Mouse (Mus musculus) lung, adult 18-20 months (tissue): ENCODE measurements around the gene Syn3.

Experiments
- DNase-seq, 2 experiments: peaks; one replicate each; pipeline ENCODE4 v3.0.0; 2022; ENCODE audit warnings: mixed read lengths in 2 of 2

Gene Syn3

DNA sequence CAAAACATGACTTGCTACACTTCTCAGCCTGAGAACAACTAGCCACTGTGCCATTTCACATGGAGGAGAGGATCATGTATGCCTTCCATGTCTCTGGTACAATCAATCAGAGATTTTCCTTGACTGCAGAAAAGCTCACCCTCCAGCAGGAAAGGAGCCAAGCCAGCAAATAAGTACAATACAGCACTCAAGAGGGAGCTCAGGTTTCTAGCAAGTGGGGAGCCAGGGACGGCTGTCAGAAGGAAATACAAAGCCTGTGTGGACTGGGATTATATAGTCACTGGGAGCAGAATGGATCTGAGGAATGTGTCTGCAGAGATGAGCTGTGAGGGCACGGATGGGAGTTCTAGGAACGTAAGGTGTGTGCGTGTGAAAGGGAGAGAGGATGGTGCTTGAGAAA, 304.0 kb downstream of the Syn3 start:
- DNase-seq = peak; percentile 47 to 62

DNA sequence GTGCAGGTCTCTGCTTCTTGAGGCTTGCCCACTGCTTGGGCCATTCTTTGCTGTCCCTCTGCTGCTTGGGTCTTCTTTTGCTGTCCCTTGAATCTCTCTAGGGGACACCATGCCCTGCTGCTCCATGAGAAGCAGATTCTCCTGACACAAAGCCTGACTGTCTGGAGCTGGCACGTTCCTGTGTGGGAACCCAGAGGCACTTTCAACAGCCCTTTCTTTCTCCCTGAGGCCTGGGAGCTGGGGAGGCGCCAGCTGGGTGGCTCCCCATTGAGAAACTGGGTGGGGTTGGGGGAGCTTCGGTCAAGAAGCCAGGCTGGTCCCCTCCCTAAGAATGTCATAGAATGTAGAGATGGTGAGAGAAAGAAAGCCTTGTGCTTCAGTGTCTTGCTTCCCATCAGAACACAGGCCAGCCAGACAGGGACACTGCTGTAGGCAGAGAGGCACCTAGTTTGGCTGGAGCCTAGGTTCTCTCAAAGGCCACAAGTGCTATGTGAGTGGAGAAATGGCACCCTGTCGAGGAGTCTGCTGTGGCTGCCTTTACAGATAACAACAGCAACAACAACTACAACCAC, 304.7 kb downstream of the Syn3 start:
- no peak for DNase-seq

DNA sequence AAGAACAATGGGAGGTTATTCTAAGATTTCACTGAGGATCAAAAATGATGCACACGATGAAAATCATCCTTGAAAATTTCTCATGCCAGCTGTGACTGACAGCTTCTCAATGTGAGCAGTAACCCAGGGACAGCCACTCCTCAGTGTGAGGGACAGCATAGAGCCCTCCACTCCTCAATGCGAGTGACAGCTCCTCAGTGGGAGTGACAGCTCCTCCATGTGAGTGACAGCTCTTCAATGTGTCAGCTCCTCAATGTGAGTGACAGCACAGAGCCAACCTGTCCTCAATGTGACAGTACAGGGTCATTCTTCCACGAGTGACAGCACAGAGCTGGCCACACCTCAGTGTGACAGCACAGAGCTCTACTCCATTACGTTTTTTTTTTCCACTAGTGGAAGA, 310.1 kb downstream of the Syn3 start:
- DNase-seq = no peak

DNA sequence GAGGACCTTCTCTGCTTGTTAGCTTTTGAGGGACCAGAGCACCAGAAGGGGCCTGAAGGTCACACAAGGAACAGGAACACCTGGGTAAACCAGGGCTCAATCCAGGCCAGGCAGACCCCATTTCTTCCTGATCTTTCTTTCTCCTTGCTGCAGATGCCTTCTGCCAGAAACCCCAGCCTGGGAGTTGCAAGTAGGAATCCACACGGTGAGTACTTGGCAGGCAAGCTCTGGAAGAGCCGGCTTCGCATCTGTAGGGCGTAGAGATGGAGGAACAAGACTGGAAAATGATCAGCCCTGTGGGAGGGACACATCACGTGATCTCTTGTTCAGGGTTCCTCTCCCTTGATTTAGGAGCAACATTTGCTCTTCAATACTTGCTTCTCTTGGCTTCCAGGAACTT, 310.8 kb downstream of the Syn3 start:
- DNase-seq = no peak

DNA sequence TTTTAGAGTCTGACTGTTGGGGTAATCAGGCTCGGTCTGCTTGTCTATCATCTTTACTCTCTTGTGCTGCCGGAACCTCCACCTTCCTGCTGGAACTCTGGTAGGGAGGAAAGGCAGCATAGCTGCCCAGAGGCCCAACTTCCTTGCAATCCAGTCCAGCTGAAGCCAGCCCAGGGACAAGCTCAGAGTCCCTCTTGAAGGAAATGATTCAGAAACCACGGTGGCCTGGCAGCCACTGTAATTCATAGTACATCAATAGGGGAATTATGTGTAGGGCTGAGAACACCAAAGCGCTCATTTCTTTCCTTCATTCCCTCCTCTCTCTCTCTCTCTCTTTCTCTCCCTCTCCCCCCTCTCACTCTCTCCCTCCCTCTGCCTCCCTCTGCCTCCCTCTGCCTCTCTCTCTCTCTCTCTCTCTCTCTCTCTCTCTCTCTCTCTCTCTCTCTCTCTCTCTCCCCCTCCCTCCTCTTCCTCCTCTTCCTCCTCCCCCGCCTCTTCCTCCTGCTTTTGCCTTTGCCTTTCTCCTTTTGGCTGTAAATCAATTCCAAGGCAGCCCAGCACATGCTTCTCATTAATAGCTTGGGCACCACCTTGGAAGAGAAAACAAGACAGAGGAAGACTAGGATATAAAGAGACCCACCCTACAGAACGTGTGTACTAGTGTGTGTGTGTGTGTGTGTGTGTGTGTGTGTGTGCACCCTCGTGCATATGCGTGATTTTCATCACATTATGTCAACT, 315.4 kb downstream of the Syn3 start:
- peak; percentile 28 to 43 for DNase-seq

DNA sequence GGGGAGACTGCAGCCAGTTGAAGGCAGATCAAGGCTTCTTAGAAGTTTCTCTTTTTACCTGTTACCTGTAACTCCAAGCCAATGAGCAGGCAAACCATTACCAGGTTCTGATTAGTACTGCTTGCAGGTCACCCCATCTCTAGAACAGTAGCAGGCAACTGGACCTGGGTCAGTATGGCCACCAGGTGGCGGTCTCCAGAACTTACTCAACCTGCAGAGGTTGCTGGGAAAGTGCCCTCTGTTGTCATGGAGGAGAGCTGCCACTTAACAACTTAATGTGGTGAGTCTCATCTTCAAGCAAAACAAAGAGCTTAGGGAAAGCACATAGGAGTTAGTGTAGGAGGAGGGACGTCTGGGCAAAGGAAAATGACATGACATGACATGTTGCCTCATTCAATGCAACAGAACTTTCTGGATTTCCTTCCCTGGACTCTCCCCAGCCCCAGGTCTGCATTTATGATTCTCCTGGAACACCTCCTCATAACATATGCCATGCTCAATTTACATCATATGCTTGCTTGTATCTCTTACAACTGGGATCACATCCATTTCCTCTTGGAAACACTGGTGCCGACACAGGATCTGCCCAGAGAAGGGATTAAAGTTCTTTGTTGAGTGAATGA, 316.4 kb downstream of the Syn3 start:
- peak; percentile 78 to 87 for DNase-seq

DNA sequence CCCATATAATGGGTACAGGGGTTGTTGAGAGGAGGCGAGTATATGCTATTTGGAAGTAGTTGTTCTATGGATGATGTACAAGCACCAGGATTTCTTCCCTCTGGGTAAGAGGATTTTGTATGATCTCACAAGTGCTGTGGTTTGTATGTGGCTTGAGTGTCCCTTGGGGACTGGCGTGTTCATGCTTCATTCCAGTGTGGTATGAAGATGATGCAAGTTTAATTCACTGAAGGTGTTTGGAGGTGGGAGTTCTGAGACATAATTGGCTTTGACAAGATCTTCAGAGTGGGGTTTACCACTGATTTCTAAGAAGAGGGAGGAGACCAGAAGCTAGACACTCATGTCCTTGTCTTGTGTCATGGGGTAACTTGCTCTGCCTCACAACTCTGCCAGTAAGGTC, 322.3 kb downstream of the Syn3 start:
- no peak for DNase-seq

DNA sequence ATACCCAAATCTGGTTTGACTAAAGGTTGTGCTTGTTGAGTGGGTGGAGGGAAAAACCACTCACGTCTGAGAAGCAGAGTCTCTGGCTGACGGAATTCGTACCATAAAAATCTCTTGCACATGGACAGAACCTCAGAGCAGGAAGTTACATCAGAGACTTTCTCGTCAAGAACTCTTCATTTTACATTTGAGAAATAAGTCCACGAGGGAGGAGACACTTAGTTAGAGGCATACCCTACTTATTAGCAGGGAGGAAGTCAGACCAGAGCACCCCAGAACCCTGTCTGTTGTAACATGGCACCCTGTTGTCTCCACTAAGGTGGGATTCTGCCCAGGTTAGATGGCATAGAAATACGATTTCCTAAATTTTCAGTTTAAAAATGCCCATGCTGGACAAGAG, 324.7 kb downstream of the Syn3 start:
- DNase-seq = no peak

DNA sequence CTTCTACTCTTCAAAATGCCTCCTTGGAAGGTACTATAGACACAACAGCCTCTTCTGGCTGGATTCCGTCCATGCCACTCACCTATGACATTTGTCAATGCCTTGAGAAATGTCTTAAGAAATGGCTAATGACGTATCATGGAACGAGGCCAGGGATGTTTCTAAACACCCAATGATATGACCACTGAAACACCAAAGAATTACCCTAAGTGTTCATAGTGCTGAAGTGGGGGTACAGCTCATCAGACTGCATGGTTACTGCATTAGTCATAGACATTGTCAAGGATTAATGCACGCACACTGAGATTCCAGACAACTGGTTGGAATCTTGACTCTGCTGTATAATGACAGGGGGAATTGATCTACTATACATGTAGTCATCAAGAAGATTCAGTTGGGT, 325.4 kb downstream of the Syn3 start:
- no peak for DNase-seq

DNA sequence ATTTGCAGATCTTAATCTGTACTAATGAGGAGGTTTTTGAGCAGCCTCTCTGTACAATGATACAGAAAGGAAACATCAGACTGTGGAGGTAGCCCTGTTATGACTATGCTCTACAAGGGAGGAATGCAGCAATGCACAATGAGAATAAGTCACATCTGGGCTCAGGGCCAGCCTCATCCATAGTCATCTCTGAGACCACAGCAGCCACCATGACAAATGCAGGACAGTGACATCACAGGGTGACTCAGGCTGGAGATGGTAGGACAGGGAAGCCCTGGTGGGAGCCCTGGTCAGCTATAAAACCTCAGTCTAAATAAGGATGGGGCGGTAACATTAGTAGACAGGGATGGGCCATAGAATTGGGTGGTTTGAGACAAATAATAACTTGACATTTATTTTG, 327.4 kb downstream of the Syn3 start:
- no peak for DNase-seq

DNA sequence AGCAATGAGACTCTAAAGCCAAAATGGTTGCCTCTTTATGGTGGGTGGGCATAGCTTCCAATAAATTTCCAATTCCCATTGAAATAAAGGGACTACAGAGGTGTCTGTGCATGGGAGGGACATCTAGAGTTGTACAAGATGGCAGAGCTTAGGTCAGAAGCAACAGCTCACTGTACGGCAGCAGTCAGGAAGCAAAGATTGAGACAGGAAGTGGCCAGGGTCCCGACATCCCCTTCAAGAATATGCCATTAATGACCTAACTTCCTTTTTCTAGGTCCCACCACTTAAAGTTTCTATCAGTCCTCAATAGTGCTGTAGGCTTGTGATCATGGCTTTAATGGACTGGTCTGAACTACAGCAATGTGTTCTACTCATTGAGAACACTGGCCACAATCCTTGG, 330.6 kb downstream of the Syn3 start:
- no peak for DNase-seq

DNA sequence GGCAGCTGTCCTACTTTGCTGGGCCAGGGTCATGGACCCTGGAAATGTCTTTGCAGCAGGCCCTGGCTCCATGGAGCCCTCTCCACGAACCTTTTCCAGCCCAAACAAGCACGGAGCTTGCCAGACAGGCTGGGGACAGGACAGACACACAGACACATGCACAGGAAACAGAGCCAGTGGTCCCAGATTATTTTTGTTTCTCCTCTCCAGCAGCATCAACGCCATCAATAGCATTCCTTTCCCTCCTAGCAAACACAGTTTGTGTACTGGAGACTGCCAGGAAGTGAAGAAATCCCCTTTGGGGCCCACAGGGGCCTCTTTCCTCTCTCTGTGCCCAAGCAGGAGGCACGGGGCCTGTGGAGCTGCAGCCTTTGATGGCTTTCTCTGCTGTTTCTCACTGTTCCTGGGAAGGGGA, 331.8 kb downstream of the Syn3 start:
- DNase-seq = peak; percentile 50 to 56

DNA sequence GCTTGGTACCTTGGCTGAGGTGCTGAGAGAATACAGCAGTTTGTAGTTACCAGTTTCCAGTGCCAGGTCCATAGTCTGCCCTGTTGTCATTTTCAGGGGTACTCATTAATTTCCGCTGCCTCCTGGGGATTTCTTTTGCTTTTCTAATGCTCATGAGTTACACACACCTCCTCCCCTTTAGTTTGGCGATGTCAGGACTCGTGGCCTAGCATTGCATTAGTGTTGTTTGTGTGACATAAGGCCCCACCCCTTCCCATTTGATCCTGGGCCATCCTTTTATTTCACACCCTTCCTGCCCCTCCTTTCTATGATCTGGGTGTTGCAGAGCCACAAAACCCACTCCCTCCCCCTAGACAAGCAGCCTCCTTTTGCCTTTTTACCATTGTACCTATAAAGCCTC, 334.6 kb downstream of the Syn3 start:
- peak; percentile 48 to 68 for DNase-seq

DNA sequence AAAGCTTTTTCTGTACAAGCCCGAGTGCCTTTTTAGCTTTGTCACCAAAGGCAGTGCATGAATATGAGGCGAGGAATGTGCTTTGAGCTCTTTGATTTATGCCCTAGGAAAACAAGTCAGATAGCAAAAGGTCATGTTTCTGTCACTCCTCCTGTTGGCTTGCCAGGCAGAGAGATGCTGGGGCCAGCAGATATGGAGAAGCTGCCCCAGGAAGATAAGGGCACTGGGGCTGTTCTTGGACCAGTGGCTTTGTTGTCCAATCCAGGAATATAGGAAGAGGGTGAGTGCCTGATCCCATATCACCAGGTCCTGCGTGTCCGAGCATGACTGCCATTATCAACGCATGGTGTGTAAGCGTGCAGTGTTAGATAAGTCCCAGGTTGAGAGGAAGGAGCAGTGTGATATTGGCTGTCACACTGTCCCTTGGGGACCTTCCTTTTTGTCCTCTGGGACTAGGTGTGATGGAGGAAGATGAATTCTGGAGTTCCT, 336.9 kb downstream of the Syn3 start:
- DNase-seq = peak; percentile 34 to 57

DNA sequence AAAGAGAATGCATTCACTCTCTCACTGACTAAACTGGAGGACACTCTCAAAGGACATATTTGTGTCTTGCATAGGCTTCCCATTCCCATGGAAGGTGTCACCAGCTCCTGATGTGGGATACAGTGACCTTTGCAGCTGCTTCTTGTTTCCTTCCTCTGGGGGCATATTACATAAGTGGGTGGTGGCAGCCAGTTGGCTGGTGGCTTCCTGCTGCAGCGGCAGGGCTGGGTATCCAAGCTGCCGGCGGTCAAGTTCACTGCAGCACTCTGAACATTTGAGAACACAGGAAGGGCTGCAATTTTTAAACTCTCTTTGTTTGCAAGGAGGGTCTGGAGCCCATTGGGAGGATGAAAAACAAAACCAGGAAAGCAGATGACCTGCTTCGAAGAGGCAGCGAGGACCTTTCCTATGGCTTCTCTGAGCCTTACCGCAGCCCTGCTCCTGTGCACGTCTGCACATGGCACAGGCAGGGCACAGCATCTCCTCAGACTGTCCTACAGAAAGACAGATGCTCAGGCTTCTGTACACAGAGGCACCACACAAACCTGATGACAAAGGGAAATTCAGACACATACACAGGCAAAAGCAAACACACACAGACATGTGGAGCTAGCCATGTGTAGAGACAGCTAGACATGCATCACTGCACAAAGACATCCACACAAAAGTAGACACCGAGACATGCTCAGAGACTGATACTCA, 340.3 kb downstream of the Syn3 start:
- peak; percentile 51 to 69 for DNase-seq

DNA sequence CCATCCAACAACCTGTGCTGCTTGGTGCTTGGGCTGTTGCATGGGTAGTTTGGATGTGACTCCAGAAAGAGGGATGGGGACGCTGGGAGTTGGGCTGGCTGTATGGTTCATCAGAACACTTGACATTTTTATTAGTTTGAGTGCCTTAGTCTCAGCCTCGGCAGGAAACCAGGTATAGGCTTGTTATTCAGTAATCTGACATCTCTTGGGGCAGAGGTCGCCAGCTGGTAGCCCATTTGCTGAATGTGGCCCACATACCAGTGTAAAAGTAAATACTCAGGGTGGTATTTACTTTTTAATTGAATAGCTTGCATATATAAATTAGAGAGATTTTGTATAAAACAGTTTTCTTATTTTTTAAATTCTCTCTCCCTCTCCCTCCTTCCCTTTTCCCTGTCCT, 343.4 kb downstream of the Syn3 start:
- DNase-seq = no peak

DNA sequence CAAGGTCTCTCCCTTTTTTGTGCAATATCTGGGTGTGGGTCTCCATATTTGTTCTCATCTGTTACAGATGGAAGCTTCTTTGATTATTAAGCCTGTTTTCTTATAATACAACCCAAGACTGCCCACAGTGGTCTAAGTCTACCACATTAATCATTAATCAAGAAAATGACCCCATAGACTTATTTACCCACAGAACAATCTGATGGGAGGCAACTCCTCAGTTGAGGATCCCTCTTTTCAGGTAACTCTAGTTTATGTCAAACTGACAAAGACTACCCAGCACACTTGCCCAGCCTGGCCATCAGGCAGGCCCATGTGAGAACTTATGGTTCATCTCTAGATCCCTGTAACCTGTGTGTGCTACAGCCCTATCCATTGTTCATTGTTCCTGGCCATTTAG, 345.5 kb downstream of the Syn3 start:
- no peak for DNase-seq

DNA sequence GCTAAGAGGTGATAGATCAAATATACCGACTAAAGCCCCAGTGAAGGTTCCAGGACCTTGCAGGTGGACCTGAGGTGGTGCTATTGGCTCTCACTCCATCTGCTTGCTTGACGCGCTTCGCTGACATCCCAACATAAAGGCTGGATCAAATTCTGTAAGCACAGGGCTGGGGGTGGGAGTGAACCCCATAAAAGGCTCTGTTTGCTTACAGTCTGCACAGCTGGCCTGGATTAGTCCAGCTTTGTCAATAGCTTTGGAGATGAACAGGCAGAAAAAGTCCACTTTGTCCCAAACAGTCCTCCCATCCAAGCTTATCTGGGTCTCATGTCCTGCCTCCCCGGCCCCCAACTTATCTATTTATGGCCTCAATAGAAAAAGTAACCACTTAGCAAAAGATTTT, 347.3 kb downstream of the Syn3 start:
- DNase-seq = no peak

DNA sequence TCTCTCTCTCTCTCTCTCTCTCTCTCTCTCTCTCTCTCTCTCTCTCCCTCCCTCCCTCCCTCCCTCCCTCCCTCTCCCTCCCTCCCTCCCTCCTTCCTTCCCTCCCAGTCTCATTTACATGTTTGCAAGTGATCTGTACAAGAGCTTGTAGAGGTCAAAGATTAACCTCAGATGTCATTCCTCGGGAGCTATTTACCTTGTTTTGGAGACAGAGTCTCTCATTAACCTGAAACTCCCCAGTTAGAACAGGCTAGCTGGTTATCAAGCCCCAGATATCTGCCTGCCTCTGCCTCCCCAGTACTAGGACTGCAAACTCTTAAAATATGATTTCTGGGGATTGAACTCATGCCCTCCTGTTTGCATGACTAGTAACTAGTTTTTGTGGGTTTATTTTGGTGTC, 348.6 kb downstream of the Syn3 start:
- no peak for DNase-seq

DNA sequence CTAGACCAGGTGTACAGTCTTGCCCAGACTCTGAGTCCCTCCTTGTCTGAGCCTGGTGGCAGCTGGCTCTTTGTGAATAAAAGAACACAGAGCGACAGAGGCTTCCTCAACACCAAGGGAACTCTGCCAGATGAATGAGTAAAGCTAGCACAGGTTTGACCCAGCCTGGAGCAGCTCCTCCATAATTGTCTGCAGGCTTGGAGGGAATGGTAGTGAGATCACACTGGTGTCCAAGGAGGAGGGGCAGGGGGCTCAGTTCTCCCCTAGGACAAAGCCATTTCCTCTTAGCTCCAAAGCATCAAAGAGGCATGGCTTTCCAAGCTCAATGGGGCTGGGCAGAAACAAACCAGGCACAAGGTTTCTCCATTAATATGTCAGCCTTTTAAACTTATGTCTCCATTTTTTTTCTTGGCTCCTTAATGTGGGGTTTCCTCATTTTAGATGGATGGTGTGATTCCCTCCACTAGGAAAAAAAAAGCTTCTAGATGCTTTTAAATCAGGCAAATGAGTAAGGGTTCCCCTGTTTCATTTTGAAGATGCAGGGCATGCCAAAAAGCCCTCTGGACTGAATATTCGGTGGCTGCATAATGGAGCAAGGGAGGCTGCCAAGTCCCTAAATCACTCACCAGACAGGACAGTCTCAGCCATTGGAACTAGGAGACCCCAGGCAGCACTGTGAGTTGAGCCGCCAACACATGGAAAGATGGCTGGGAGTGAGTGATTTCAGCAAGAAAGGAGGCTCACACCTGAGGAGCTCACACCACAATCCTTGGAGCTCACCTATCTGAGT, 349.5 kb downstream of the Syn3 start:
- DNase-seq = no peak

DNA sequence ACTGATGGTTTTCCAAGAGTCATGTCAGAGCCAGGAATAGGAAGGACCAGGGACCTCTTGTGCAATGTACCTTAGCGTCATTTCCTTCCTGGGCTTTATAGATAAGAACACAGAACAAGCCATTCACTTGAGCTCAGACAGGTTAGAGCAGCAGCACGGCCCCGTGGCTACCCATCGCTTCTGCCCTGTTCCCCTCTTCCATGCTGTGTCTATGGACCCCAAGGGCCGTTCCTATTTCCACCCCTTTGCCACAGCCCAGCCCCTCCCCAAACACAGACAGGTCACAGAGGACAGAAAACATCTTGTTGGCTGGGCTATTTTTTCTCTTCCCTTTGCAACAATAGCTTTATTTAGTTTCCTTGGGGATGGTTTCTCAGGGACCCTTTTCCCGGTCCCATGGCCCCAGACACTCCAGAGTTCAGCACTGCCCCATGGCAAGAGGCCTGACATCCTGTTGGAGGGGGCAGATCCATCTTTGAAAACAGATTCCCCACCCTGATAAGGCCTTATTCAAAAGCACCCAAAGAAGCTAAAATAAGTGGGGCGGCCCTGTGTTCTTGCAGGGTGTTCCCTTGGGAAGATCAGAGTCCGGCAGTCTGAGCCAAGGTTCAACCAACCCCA, 359.5 kb downstream of the Syn3 start:
- peak; percentile 44 to 77 for DNase-seq

DNA sequence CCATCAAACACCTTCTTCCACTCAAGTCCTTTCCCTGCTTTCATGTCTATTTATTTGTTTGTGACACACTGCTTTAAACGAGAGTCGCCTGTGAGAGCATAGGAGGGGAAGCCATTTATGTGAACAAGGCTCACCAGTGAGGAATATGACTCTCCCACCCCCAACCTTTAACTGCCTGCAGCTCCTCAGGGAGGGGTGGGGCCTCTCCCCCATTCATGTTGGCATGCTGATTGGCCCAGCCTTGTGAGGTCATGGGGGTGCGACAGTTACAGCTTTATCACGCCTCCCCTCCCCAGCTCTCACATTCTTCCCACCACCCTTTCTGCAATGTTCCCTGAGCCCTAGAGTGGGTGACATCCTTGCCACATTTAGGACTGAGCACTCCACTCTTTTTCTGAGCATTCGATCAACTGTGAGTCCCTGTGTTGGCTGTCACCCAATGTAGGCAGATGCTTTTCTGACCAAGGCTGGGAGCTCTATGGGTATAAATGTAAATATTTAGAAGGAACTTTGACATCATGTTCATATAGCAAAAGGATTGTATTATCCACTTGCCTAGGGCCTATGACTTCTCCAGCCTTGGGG, 361.0 kb downstream of the Syn3 start:
- no peak for DNase-seq
